Mouse (Mus musculus) hindbrain, embryonic 16.5 days (tissue): Measurements from ENCODE around the gene Rab43. TPM values are rescaled to one million over a fixed set of nuclear protein-coding genes. Genes with fewer than 3 reads are reported as not detected.

Experiments
- ATAC-seq: fragments of 200-750 bp; cut with Nextera tagmentation; 2 replicates; pipeline ENCODE4 v1.8.0; 2017; ENCODE audit warnings: moderate TSS enrichment, moderate library complexity
- H3K27ac ChIP-seq: fragments of 300-500 bp; sonication (generic); 2 replicates; pipeline ENCODE4 v1.5.1; 2014; ENCODE audit warnings: low read depth, mild to moderate bottlenecking, control low read depth, low read length, moderate library complexity
- H3K27me3 ChIP-seq: fragments of 300-500 bp; sonication (generic); replicated peaks from 2 replicates; pipeline ENCODE4 v1.6.1; 2014; ENCODE audit warnings: low read length; ENCODE audit not compliant: control insufficient read depth, insufficient read depth
- H3K36me3 ChIP-seq: fragments of 300-500 bp; sonication (generic); 2 replicates; pipeline ENCODE4 v1.6.1; 2014; ENCODE audit warnings: mild to moderate bottlenecking, low read length, moderate library complexity, mixed read lengths; ENCODE audit not compliant: control insufficient read depth, insufficient read depth
- H3K4me1 ChIP-seq: fragments of 300-500 bp; sonication (generic); 2 replicates; pipeline ENCODE4 v1.6.1; 2014; ENCODE audit warnings: low read depth, low read length; ENCODE audit not compliant: control insufficient read depth, insufficient read depth
- H3K4me2 ChIP-seq: fragments of 300-500 bp; sonication (generic); 2 replicates; pipeline ENCODE4 v1.6.1; 2014; ENCODE audit warnings: mild to moderate bottlenecking, low read length, control low read depth, moderate library complexity
- H3K4me3 ChIP-seq: fragments of 300-500 bp; sonication (generic); 2 replicates; pipeline ENCODE4 v1.5.1; 2014; ENCODE audit warnings: mild to moderate bottlenecking, low read length, control low read depth, moderate library complexity
- H3K9ac ChIP-seq: fragments of 300-500 bp; sonication (generic); 2 replicates; pipeline ENCODE4 v1.6.1; 2014; ENCODE audit warnings: low read depth, mild to moderate bottlenecking, control low read depth, low read length, moderate library complexity
- H3K9me3 ChIP-seq: fragments of 300-500 bp; sonication (generic); 2 replicates; pipeline ENCODE4 v1.6.1; 2014; ENCODE audit warnings: mild to moderate bottlenecking, low read length, moderate library complexity; ENCODE audit not compliant: control insufficient read depth
- WGBS: fragments of 180-500 bp; shearing (Covaris S2); extraction: QIAGEN DNeasy Blood & Tissue Kit; methylation state at CpG from one replicate; pipeline ENCODE4 v1.1.7; 2014; 5-methylcytosine and 5-hydroxymethylcytosine counted together
- polyA plus RNA-seq: library from polyadenylated mRNA; unstranded; fragments of >200 nt; fragmentation: Nextera tagmentation; extraction: Ambion mirVana; gene quantifications from 2 replicates; pipeline ENCODE4 v1.2.1, GENCODE M21; 2015

Gene Rab43
- polyA plus RNA-seq, 1 experiment from 2014 or later = 9.4 TPM

GRCm38 (mm10) chr6:87790779-87791480 lies 21.0 kb downstream of the Rab43 start:
- 72% methylated on average over 7 of the region's 7 CpGs for WGBS
- no peak for ATAC-seq

GRCm38 (mm10) chr6:87789791-87790190 lies 22.2 kb downstream of the Rab43 start:
- H3K4me1 ChIP-seq = peaks cover 7% of the 10 kb centered on the region
- no peaks in the 10 kb centered on the region for H3K9me3 ChIP-seq
- H3K36me3 ChIP-seq = peaks cover 10% of the 10 kb centered on the region
- 93% methylated on average over 6 of the region's 6 CpGs for WGBS
- no peak overlapping the region for H3K27ac ChIP-seq
- H3K4me3 ChIP-seq = no peak overlapping the region
- H3K27me3 ChIP-seq = no peaks in the 10 kb centered on the region
- ATAC-seq = no peak
- H3K4me2 ChIP-seq = no peak overlapping the region
- no peak overlapping the region for H3K9ac ChIP-seq

More at GRCm38 (mm10) chr6:87790779-87791480, 21.0 kb downstream of the Rab43 start:
- no peaks in the 10 kb centered on the region for H3K9me3 ChIP-seq
- peaks cover 10% of the 10 kb centered on the region for H3K36me3 ChIP-seq
- H3K9ac ChIP-seq = no peak overlapping the region
- H3K27me3 ChIP-seq = no peaks in the 10 kb centered on the region
- H3K4me2 ChIP-seq = no peak overlapping the region
- H3K27ac ChIP-seq = no peak overlapping the region
- peaks cover 7% of the 10 kb centered on the region for H3K4me1 ChIP-seq
- no peak overlapping the region for H3K4me3 ChIP-seq

GRCm38 (mm10) chr6:87788896-87789587 lies 22.9 kb downstream of the Rab43 start:
- Histone ChIP-seq H3K4me3 (no peak overlapping the region), H3K4me2 (no peak overlapping the region), H3K9me3 (no peaks in the 10 kb centered on the region), H3K4me1 (peaks cover 7% of the 10 kb centered on the region), H3K27me3 (no peaks in the 10 kb centered on the region), H3K36me3 (peaks cover 10% of the 10 kb centered on the region), H3K9ac (no peak overlapping the region), H3K27ac (no peak overlapping the region)
- WGBS = 44% methylated on average over 5 of the region's 5 CpGs
- ATAC-seq = no peak; the same call in 1 of the 2 replicates

- Histone ChIP-seq H3K27ac (no peak overlapping the region), H3K9ac (no peak overlapping the region), H3K36me3 (peaks cover 10% of the 10 kb centered on the region), H3K9me3 (no peaks in the 10 kb centered on the region), H3K4me1 (peaks cover 7% of the 10 kb centered on the region), H3K4me3 (no peak overlapping the region), H3K27me3 (no peaks in the 10 kb centered on the region), H3K4me2 (no peak overlapping the region)
- ATAC-seq = no peak
- 95% methylated on average over 9 of the region's 9 CpGs for WGBS
Observed at GRCm38 (mm10) chr6:87788266-87788895, 23.6 kb downstream of the Rab43 start.

- Histone ChIP-seq H3K36me3 (peaks cover 2% of the 10 kb centered on the region), H3K4me1 (peaks cover 7% of the 10 kb centered on the region), H3K4me2 (no peak overlapping the region), H3K4me3 (no peak overlapping the region), H3K9me3 (no peaks in the 10 kb centered on the region), H3K9ac (no peak overlapping the region), H3K27ac (no peak overlapping the region), H3K27me3 (no peaks in the 10 kb centered on the region)
- no peak for ATAC-seq
- 85% methylated on average over 6 of the region's 6 CpGs for WGBS
Observed at GRCm38 (mm10) chr6:87787108-87787890, 24.7 kb downstream of the Rab43 start.

GRCm38 (mm10) chr6:87786621-87787020 lies 25.3 kb downstream of the Rab43 start:
- whole genome bisulfite sequencing = 85% methylated on average over 5 of the region's 5 CpGs
- H3K9me3 ChIP-seq = no peaks in the 10 kb centered on the region
- H3K27ac ChIP-seq = no peak overlapping the region
- H3K36me3 ChIP-seq = no peaks in the 10 kb centered on the region
- no peak for ATAC-seq
- peaks cover 7% of the 10 kb centered on the region for H3K4me1 ChIP-seq
- H3K27me3 ChIP-seq = no peaks in the 10 kb centered on the region
- no peak overlapping the region for H3K4me3 ChIP-seq
- no peak overlapping the region for H3K9ac ChIP-seq
- H3K4me2 ChIP-seq = no peak overlapping the region

- H3K4me1 ChIP-seq = peaks cover 2% of the 10 kb centered on the region
- H3K9me3 ChIP-seq = no peaks in the 10 kb centered on the region
- no peak for ATAC-seq
- no peak overlapping the region for H3K9ac ChIP-seq
- no peaks in the 10 kb centered on the region for H3K36me3 ChIP-seq
- no peak overlapping the region for H3K4me3 ChIP-seq
- no peaks in the 10 kb centered on the region for H3K27me3 ChIP-seq
- no peak overlapping the region for H3K4me2 ChIP-seq
- H3K27ac ChIP-seq = no peak overlapping the region
- 84% methylated on average over 8 of the region's 8 CpGs for WGBS
Observed at GRCm38 (mm10) chr6:87784033-87784432, 27.9 kb downstream of the Rab43 start.

- no peak overlapping the region for H3K4me3 ChIP-seq
- 80% methylated on average over 10 of the region's 10 CpGs for WGBS
- no peak overlapping the region for H3K4me2 ChIP-seq
- no peaks in the 10 kb centered on the region for H3K9me3 ChIP-seq
- H3K27ac ChIP-seq = no peak overlapping the region
- no peaks in the 10 kb centered on the region for H3K27me3 ChIP-seq
- no peaks in the 10 kb centered on the region for H3K36me3 ChIP-seq
- no peaks in the 10 kb centered on the region for H3K4me1 ChIP-seq
- no peak overlapping the region for H3K9ac ChIP-seq
- no peak for ATAC-seq
Observed at GRCm38 (mm10) chr6:87780546-87781301, 31.2 kb downstream of the Rab43 start.
